Mouse (Mus musculus): ENCODE measurements at regions not wholly inside any gene's neighbourhood (a gene's known extent, or its start where the extent isn't known, plus 50 kb on each side); places are given as distances from the start of the nearest gene placed in this dataset.
"Not testable (repeated sequence)": the region's sequence is repeated elsewhere in the genome, so short reads cannot be mapped to it uniquely, and the experiment has no call there.

DNA sequence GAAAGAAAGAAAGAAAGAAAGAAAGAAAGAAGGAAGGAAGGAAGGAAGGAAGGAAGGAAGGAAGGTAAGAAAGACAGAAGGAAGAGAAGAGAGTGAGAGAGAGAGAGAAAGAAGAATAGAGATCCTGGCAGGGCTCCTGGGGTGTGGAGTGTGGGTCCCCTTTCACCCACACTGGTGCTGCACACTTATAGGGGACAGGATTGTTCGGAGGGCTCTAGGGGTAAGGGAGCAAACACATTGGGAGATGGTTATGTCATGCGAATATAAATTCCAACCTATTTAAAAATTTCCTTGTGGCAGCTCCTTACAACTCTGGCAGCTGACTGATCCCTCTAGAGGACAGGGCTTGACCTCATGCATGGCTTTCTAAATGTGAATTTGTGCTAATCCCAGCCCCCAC, 286.5 kb downstream of the Fgf9 start:
- no peak for DNase-seq (ENCODE audit: low spot score in 2 of 2)

DNA sequence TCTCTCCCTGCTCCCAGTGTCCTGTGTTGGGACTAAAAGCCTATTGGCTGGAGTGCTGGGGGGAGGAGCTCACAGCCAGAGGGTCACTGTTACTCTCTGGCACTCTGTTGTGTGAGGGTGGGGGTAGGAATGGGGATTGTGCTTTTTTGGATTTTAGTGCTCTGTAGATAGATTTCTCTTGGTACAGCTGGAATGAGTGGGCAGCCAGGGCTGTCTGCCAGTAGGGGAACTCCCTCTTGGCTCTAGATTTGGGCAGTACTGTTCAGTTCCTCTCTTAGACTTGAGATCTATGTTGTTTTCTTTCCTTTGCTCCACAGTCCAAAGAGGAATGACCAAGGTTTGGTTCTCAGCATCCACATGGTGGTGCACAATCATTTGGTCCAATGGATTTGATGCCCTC, 282.6 kb downstream of the Fgf9 start:
- no peak for DNase-seq (ENCODE audit: low spot score in 2 of 2)

GRCm38 (mm10) chr14:58336148-58336547, 265.8 kb downstream of the Fgf9 start:
- no peak for DNase-seq (ENCODE audit: low spot score in 2 of 2)

GRCm38 (mm10) chr14:58323164-58323563, 252.8 kb downstream of the Fgf9 start:
- no peak for DNase-seq (ENCODE audit: low spot score in 2 of 2)

DNA sequence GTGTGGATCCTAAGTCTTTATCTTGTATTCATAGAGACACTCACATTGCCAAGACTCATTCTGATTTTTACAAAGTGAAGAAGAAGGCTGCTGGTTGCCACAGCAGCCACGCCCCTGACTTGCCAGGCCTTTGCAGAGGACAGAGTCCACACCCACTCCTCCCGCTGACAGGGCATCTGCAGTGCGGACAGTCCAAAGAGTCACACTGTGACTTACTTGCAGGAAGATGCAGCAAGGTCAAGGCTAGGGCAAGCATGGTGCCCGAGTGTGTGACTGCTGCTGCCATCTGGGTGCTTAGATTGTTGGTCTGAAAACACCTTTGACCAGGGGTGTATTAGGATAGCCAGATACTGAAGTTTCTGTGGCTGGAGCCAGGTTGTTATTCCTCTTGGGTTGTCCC, 252.1 kb downstream of the Fgf9 start:
- DNase-seq (ENCODE audit: low spot score in 2 of 2): no peak

DNA sequence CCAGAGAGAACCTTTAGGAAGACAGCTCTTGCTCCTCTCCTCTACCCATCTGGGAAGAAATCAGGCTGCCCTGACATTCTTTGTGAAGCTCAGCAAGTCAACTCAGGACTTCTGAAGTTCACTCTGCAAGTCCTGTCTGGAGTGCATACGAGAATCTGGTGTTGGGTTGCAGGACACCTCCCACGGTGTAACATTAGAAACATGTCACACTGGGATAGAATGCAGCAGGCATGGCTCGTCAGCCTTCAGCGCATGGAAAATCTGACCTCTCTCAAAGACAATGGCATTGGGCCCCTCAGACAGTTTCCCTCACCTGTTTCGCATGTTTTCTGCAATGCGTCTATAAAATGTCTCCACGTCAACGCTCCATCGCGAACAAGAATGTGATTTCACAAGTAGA, 251.5 kb downstream of the Fgf9 start:
- no peak for DNase-seq (ENCODE audit: low spot score in 2 of 2)

GRCm38 (mm10) chr14:58321234-58321633, 250.9 kb downstream of the Fgf9 start:
- DNase-seq (ENCODE audit: low spot score in 2 of 2): no peak

- no peak for DNase-seq (ENCODE audit: low spot score in 2 of 2)
These were observed 247.3 kb downstream of the Fgf9 start for GRCm38 (mm10) chr14:58317640-58318039.

- DNase-seq (ENCODE audit: low spot score in 2 of 2): no peak
These were observed 246.9 kb downstream of the Fgf9 start for GRCm38 (mm10) chr14:58317231-58317630.

GRCm38 (mm10) chr14:58307695-58308094, 237.3 kb downstream of the Fgf9 start:
- no peak for DNase-seq (ENCODE audit: low spot score in 2 of 2)

GRCm38 (mm10) chr14:58306832-58307521, 236.6 kb downstream of the Fgf9 start:
- DNase-seq (ENCODE audit: low spot score in 2 of 2): no peak

GRCm38 (mm10) chr14:58300411-58300887, 230.1 kb downstream of the Fgf9 start:
- DNase-seq (ENCODE audit: low spot score in 2 of 2): peak in 1 of 2 experiments; percentile 24

DNA sequence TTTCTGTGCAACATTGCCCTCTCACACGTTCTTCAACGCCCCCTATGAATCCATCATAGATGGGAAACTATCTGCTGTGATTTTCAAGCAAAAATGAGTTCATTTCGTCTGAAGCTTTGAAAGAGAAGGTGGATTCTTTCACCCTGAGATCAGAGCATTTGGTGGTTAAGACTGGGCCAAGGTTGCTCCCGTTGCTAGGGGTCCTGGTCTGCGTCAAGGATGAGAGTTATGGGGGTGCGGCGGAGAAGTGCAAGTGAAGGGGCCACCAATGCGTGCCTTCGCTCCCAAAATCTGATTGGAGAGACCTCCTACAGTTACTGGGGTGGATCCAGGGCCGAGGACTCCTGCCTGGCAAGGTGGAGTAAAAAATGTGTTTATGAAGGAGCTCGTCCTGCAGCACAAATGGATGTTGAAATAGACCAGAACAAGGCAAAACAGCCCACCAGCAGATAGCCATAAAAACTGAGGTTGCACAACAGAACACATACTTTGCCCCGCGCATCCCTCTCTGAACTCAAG, 215.7 kb downstream of the Fgf9 start:
- DNase-seq (ENCODE audit: low spot score in 2 of 2): no peak

- DNase-seq (ENCODE audit: low spot score in 2 of 2): no peak
These were observed 212.5 kb downstream of the Fgf9 start for GRCm38 (mm10) chr14:58282708-58283290.

GRCm38 (mm10) chr14:58282264-58282663, 211.9 kb downstream of the Fgf9 start:
- no peak for DNase-seq (ENCODE audit: low spot score in 2 of 2)

- not testable (repeated sequence) for DNase-seq (ENCODE audit: low spot score in 2 of 2)
These were observed 204.1 kb downstream of the Fgf9 start for GRCm38 (mm10) chr14:58274440-58274839.

DNA sequence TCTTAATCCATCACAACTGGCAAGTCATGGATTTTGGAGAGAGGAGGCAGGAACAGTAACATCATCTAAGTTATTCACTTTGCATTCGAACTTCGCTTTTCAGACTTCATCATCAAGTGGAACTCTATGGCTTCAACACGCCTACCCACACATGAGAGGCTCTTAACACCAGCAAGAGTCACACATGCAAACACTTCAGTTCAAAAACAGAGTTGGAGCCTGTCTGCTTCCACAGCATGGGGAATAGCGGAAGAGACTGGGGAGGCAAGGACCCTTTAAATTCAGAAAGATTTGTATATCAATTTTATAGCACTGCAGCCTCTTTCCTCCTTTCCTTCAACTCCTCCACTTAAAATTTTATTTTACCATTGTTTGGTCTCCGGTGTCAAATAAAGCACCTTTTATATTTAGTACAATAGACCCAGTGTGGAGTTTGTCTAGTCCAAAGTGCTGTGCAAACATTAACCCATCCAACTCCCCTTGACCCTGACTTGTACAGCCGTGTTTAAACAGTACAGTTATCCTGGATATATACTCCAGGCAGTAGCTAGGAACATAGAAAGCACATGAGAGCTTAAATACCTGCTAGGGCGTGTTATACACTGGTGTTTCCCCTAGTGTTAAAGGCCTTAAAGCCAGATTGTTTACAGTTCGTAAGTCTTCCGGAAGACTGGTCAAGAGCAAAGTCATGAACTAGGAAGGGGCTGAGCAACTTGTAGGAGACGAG, 203.5 kb downstream of the Fgf9 start:
- DNase-seq (ENCODE audit: low spot score in 2 of 2): no peak

DNA sequence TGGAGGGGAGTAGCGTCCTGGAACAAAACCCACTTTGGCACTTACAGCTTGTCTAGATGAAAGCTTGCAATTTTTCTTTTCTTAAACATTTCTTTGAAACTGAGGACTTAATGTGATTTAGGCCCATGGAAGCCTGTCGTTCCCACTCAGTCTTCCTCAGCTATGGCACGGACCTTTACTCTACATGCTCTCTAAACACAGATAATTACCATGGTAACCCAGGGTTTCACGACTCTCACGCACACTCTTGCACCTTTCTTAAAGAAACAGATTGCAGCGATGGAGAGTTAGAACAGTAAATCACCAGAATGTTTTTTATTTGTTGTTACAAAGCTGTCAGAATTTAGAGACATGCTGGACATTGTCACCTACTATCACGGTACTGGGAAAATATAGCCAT, 195.0 kb downstream of the Fgf9 start:
- DNase-seq (ENCODE audit: low spot score in 2 of 2): no peak

DNA sequence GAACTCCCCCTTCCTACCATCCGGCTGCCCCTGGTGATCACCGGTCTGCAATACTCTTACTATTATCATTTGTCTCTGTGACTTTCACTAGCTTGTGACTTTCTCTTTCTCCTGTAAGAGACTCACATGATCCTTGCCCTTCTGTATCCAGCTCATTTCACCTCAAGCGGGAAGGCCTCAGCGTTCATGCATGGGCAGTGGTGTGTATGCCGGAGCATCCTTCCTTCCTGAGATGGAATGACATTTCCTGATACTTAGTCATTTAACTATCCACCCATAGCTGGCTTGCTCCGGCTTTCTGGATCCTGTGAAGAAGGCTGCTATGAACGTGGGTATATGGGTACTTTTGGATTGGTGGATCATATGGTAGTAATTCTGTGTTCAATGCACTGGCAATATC, 194.1 kb downstream of the Fgf9 start:
- no peak for DNase-seq (ENCODE audit: low spot score in 2 of 2)

DNA sequence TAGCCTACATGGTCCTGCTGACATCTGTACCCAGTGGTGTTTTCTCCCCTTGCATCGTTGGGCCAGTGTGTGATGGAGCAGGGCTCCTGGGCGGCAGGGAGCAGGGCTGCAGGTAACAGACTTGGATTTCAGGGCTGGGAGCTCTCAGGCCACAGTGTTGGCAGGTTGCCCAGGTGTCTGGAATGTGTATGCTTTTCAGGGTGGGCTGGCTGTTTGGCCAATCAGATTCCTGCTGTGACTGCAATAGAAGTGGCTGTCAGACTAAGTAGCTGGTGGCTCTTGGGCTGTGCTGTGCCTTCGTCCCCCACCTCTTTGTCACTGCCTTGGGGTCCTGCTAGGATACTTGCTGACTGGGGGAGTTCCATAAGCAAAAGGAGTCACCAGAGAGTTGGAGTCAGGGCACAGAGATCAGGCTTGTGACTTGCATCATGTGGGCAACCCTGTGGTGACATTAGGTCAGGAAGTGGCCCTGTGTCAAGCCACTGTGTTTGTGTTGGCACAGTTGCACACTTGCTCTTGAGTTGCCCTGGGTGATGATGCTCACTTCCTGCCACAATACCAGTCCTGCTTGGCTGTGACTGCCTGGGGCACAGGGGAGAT, 183.1 kb downstream of the Fgf9 start:
- peak; percentile 38 to 72 for DNase-seq (ENCODE audit: low spot score in 2 of 2)

- no peak for DNase-seq (ENCODE audit: low spot score in 2 of 2)
These were observed 155.5 kb downstream of the Fgf9 start for GRCm38 (mm10) chr14:58225869-58226268.

DNA sequence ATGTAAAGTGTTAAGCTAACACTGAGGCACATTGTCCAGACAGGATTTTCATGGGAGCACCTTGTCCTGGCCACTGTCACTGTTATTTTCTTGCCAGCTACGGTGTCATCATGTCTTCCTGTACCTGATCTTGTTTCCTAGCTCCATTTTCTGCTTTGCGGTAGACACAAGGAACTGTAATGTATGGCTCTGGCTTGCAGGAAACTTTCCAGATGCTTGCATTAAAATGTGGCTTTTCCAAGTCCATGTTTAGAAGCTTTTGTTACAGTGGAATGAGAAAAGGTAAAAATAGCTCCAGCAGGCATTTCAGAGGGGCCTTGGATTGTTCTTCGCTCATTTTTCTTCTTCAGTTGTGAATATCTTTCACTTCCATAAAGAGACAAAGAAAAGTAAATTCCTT, 154.1 kb downstream of the Fgf9 start:
- DNase-seq (ENCODE audit: low spot score in 2 of 2): no peak
